Mouse (Mus musculus) kidney, adult 2 months (tissue): ENCODE measurements at regions not wholly inside any gene's neighbourhood (a gene's known extent, or its start where the extent isn't known, plus 50 kb on each side); places are given as distances from the start of the nearest gene placed in this dataset.
A peak's percentile ranks its signal among the peaks of the same experiment; 100 is the strongest.
"Not testable (repeated sequence)": the region's sequence is repeated elsewhere in the genome, so short reads cannot be mapped to it uniquely, and the experiment has no call there.

Experiments
- DNase-seq: peaks from one replicate; pipeline ENCODE4 v3.0.0; 2021
- H3K27ac ChIP-seq: fragments of 200-500 bp; 2 replicates; pipeline ENCODE4 v1.5.1; 2012; ENCODE audit warnings: low read depth, low read length, control low read depth, inconsistent platforms; ENCODE audit not compliant: insufficient read depth
- H3K27me3 ChIP-seq: fragments of 200-500 bp; replicated peaks from 2 replicates; pipeline ENCODE4 v1.6.1; 2012; ENCODE audit warnings: mild to moderate bottlenecking, moderate library complexity, low read length, inconsistent platforms; ENCODE audit not compliant: control insufficient read depth, insufficient read depth
- H3K36me3 ChIP-seq: fragments of 200-500 bp; 2 replicates; pipeline ENCODE4 v1.6.1; 2012; ENCODE audit warnings: mild to moderate bottlenecking, moderate library complexity, low read length, inconsistent platforms; ENCODE audit not compliant: control insufficient read depth, insufficient read depth
- H3K4me1 ChIP-seq: fragments of 200-500 bp; 2 replicates; pipeline ENCODE4 v1.6.1; 2011; ENCODE audit warnings: low read length; ENCODE audit not compliant: control insufficient read depth, insufficient read depth
- H3K4me3 ChIP-seq: fragments of 200-500 bp; 2 replicates; pipeline ENCODE4 v1.5.1; 2011; ENCODE audit warnings: mild to moderate bottlenecking, low read depth, low read length, control low read depth; ENCODE audit not compliant: insufficient read depth
- CTCF ChIP-seq: fragments of 200-500 bp; conservative IDR thresholded peaks from 2 replicates; pipeline ENCODE4 v1.5.1; 2011; ENCODE audit warnings: low read depth, mild to moderate bottlenecking, control low read depth, low read length, moderate library complexity, mixed read lengths; ENCODE audit not compliant: insufficient read depth, insufficient read length
- POLR2A ChIP-seq: fragments of 200-500 bp; IDR thresholded peaks from one replicate; pipeline ENCODE4 v1.6.1; 2011; ENCODE audit warnings: low read depth, low read length, control low read depth
- WGBS: fragments of 180-500 bp; shearing (Covaris S2); methylation state at CpG from one replicate; pipeline ENCODE4 v1.1.7; 2018; 5-methylcytosine and 5-hydroxymethylcytosine counted together

DNA sequence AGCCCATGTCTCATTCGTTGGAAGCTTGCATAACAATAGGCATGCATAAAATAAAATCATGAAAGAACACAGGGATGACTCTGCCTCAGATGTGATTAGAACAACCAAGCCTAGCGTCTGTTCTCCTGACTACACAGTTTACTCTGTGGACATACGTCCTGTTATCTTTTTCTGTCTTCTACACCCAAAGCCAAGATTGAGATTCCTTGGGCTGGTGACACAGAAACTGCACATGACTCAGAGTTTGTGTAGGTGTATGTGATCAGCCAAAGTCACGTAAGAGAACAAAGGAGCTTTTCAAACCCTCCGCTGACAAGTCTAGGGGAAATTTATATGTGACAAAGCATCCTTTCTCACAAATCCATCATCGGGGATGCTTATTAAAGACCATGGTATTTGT, 141.9 kb upstream of the Gm11146 start:
- H3K4me3 ChIP-seq: no peak overlapping the region
- no peak for TF ChIP-seq POLR2A
- TF ChIP-seq CTCF: no peak
- no peak overlapping the region for H3K27ac ChIP-seq
- no peak for DNase-seq
- no peaks in the 10 kb centered on the region for H3K27me3 ChIP-seq
- no peaks in the 10 kb centered on the region for H3K36me3 ChIP-seq
- no peaks in the 10 kb centered on the region for H3K4me1 ChIP-seq
- 88% methylated on average over 6 of the region's 6 CpGs for WGBS

DNA sequence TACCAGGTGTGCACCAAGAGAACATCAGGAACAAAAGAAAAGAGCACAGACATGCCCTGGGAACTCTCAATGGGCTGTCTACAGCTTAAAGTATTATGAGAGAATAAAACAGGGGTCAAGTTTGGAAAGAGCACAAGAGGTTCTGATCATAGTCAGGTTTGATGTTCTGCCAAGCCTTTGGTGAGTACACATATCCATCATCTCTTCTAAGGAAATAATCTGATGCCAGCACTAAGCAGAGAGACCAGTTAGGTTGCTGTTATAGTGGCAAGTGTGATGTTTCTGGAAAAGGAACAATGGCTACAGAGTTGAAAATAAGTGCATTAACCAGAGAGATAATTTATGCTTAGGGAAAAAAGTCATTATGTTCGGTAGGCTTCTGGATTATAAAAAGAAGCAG, 136.9 kb upstream of the Gm11146 start:
- DNase-seq: no peak
- no peak for TF ChIP-seq POLR2A
- TF ChIP-seq CTCF: no peak
- Histone ChIP-seq H3K4me3 (no peak overlapping the region), H3K27me3 (no peaks in the 10 kb centered on the region), H3K4me1 (no peaks in the 10 kb centered on the region), H3K27ac (no peak overlapping the region), H3K36me3 (no peaks in the 10 kb centered on the region)
- 61% methylated on average over 1 of the region's 1 CpGs for WGBS

DNA sequence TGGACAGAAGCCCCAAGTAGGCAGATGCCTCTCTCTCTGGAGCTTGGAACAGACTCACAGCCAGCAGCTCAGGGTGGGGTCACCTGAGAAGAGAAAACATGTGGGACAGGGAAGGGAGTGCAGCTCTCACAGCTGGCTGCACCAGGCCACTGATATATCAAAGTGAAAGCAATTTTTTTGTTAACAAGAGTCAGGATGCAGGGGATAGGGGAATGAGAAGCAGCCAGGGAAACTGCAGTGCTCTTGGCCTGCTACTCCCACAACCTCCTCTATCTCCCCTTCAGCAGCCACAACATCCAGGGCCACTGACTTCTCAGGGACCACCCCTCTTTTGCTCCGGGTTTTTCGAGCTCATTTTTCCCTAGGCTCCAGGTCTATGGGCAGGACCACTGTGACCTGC, 117.5 kb upstream of the Gm11146 start:
- Histone ChIP-seq H3K4me3 (no peak overlapping the region), H3K27ac (no peak overlapping the region), H3K27me3 (no peaks in the 10 kb centered on the region), H3K4me1 (no peaks in the 10 kb centered on the region), H3K36me3 (no peaks in the 10 kb centered on the region)
- TF ChIP-seq POLR2A: no peak
- no peak for TF ChIP-seq CTCF
- WGBS: 26% methylated on average over 2 of the region's 2 CpGs
- DNase-seq: no peak

DNA sequence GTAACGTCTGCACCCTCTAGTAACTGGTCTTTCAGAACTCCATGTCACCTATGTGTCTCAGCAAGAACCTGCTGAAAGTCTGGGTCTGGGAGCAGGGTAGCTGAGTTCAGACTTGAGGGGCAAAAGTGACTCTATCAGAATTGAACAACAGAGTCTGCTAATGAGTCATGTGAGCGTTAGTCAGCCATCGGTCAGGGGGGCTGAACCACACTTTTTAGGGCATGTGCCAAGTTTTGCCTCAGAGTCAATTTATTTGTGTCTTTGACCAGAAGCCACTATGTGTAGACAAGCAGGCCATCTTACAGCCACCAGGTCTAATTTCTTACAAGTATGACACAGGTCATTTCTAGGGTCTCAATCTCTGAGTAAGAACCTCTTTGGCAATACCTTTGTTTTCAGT, 115.9 kb upstream of the Gm11146 start:
- 81% methylated on average over 3 of the region's 3 CpGs for WGBS
- not testable (repeated sequence) for H3K4me1 ChIP-seq, DNase-seq, H3K27me3 ChIP-seq, H3K27ac ChIP-seq, H3K4me3 ChIP-seq, H3K36me3 ChIP-seq

DNA sequence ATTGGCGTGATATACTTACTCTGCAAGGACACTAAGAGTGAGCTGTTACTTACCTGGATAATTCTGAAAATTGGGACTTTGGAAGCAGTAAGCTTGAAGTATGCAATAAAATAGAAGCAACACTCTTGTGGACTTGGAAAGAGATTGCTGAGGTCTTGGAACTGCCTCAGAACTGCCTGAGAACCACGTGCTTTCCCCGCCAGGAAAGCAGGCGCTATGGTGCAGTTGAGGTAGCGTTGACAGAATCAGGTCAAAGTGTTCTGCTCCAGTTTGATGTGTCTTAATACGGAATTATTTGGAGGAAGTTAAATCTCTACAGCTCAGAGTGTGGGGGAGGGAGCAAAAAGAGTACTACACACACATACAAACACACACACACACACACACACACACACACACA, 102.8 kb upstream of the Gm11146 start:
- TF ChIP-seq POLR2A: no peak
- TF ChIP-seq CTCF: no peak
- no peak overlapping the region for H3K4me3 ChIP-seq
- H3K27ac ChIP-seq: no peak overlapping the region
- no peak for DNase-seq
- 76% methylated on average over 6 of the region's 6 CpGs for WGBS
- no peaks in the 10 kb centered on the region for H3K27me3 ChIP-seq
- no peaks in the 10 kb centered on the region for H3K36me3 ChIP-seq
- no peaks in the 10 kb centered on the region for H3K4me1 ChIP-seq

DNA sequence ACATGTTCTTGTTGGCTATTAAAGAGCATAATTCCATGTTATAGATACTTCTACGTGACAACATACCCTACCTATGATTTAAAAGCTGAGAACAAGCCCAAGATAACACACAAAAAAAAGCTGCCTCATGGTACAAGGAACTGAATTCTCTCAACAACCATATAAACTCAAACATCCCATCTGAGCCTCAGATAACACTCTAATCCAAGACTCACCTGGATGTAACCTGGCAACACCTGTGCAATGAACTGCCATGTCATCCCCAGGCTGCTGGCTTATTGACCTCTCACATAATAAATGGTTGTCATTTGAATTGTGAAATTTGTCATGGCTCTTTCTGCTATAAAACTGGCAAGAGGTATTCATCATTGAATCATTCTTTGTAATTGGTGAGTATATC, 93.5 kb upstream of the Gm11146 start:
- Histone ChIP-seq H3K4me3 (no peak overlapping the region), H3K27me3 (no peaks in the 10 kb centered on the region), H3K36me3 (no peaks in the 10 kb centered on the region), H3K4me1 (no peaks in the 10 kb centered on the region), H3K27ac (no peak overlapping the region)
- WGBS: 98% methylated on average over 1 of the region's 1 CpGs
- DNase-seq: no peak
- TF ChIP-seq CTCF: no peak
- no peak for TF ChIP-seq POLR2A

DNA sequence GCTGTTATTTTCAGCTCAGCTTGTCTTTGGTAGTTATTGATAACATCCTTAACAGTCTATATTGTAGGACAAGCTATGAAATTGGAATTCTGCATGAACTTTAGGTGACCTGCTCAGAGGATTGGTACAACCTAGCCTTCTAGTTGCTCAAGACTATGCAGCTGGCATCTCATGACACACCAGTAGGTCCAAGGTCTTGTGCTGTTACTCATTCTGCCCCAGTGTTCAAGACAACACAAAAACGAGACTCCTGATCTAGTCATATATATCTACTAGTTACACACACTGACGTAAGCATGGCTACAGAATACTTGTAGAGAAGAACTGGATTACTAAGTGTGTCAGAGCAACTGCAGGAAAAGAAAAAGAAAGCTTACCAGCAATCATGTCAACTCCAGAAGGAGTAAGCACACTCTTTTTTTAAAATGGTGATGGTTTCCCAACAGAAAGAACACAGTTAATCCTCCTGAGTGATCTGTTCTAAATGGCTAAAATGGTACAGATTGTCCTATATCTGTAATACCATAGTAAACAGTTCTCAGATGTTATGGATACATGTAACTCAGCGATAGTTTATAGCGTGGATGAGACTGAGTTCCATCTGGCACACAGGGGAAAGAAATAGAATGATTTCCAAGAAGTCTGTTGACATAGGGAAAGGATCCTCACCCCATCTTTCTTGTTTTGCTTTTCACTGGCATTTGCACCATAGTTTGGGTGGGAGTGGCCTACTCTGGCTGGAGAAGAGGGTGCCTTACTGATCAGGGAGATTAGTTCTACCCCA, 85.4 kb upstream of the Gm11146 start:
- Histone ChIP-seq H3K4me1 (no peaks in the 10 kb centered on the region), H3K36me3 (no peaks in the 10 kb centered on the region), H3K4me3 (no peak overlapping the region), H3K27ac (no peak overlapping the region), H3K27me3 (no peaks in the 10 kb centered on the region)
- TF ChIP-seq CTCF (no peak), POLR2A (no peak)
- 93% methylated on average over 4 of the region's 4 CpGs for WGBS
- DNase-seq: no peak

DNA sequence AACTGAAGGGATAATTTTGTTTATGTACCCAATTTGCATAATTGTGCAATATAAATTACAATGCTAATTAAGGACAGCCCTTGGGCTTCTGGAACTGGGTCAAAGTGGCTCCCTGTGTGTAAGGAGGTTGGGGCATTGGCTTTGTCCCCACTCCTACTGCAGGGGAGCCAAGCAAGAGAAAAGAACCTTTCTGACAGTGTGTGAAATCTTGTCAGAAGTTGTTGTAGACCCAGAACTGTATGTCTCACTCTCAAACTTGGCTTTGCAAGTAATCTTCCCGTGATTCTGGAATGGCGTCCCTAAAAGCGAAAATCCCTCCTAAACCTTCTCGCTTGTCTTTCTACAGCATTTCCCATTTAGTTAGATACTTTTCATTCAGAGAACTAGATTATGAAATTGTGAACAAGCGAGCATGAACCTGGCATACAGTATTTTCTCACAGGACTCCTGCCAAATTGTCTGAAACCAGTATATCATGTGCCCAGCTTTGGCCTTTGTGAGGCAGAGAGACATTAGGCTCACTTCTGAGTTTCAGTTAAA, 83.8 kb upstream of the Gm11146 start:
- Histone ChIP-seq H3K27ac (no peak overlapping the region), H3K36me3 (no peaks in the 10 kb centered on the region), H3K4me1 (no peaks in the 10 kb centered on the region), H3K4me3 (no peak overlapping the region), H3K27me3 (no peaks in the 10 kb centered on the region)
- WGBS: 86% methylated on average over 5 of the region's 5 CpGs
- TF ChIP-seq POLR2A: no peak
- TF ChIP-seq CTCF: no peak
- DNase-seq: peak; percentile 30
